Mouse (Mus musculus): ENCODE measurements around the gene Asic2. TPM values are rescaled to one million over a fixed set of nuclear protein-coding genes. Genes with fewer than 3 reads are reported as not detected.
A peak's percentile ranks its signal among the peaks of the same experiment; 100 is the strongest.

The Asic2 gene
- polyA plus RNA-seq, 1 experiment from 2014 or later, result 0.77 TPM

GRCm38 (mm10) chr11:81602971-81603370 is 365.3 kb downstream of the Asic2 start:
- Histone ChIP-seq H3K27me3 (ENCODE audit: insufficient read depth, poor library complexity, severe bottlenecking) (no peaks in the 10 kb centered on the region), H3K27ac (no peak overlapping the region), H3K4me1 (no peaks in the 10 kb centered on the region), H3K9me3 (no peaks in the 10 kb centered on the region), H3K4me3 (no peak overlapping the region), H3K36me3 (no peaks in the 10 kb centered on the region)
- peak; percentile 51 for DNase-seq (ENCODE audit: low spot score)
- WGBS, result 70% methylated on average over 4 of the region's 4 CpGs

DNA sequence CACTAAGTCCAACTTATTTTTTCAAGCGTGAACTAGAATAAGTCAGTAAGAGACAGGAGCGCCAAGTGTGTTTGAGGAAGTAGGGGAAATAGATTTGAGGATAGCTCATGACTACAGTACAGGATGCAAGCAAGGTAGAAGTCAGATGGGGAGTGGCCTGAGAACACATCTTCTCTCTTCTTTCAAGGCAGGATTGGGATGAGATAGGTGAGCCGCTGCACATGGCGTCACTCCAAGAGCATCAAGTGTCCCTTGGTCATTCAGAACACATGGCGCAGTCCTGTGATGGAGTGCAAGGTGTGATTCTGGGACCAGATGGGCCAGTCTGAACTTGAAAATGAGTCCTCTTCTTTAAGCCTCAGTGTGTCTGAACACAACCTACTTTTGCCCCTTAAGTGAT is 366.5 kb downstream of the Asic2 start:
- Histone ChIP-seq H3K9me3 (no peaks in the 10 kb centered on the region), H3K4me3 (no peak overlapping the region), H3K4me1 (no peaks in the 10 kb centered on the region), H3K27me3 (ENCODE audit: insufficient read depth, poor library complexity, severe bottlenecking) (no peaks in the 10 kb centered on the region), H3K36me3 (no peaks in the 10 kb centered on the region), H3K27ac (no peak overlapping the region)
- 91% methylated on average over 5 of the region's 5 CpGs for WGBS
- DNase-seq (ENCODE audit: low spot score), result peak; percentile 36

GRCm38 (mm10) chr11:81597601-81598000 is 370.7 kb downstream of the Asic2 start:
- H3K4me3 ChIP-seq, result no peak overlapping the region
- H3K27ac ChIP-seq, result no peak overlapping the region
- WGBS, result 83% methylated on average over 5 of the region's 5 CpGs
- H3K27me3 ChIP-seq (ENCODE audit: insufficient read depth, poor library complexity, severe bottlenecking), result no peaks in the 10 kb centered on the region
- peaks cover 14% of the 10 kb centered on the region; the same call in 1 of the 2 replicates for H3K4me1 ChIP-seq
- no peak for DNase-seq (ENCODE audit: low spot score)
- H3K9me3 ChIP-seq, result no peaks in the 10 kb centered on the region
- H3K36me3 ChIP-seq, result no peaks in the 10 kb centered on the region

DNA sequence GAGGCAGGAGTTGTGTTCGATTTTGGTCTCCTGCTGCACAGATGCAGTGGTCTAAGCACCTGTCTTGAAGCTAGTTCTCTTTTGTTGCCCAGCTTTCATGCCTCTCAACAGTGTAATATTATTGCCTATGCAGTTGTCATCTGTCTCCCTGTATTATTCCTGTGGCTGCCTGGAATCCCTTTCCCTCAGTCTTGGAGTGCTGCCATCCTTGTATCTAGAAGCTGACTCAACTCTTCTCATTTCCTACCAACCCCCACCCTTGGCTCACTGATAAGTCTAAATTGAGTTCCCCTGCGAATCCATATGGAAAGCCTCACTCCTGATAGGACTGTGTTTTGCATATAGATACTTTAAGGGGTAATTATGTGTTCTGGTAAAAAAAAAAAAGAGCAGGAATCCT is 373.0 kb downstream of the Asic2 start:
- DNase-seq (ENCODE audit: low spot score), result no peak
- Histone ChIP-seq H3K4me3 (no peak overlapping the region), H3K4me1 (peaks cover 14% of the 10 kb centered on the region; the same call in 1 of the 2 replicates), H3K27me3 (ENCODE audit: insufficient read depth, poor library complexity, severe bottlenecking) (no peaks in the 10 kb centered on the region), H3K9me3 (no peaks in the 10 kb centered on the region), H3K36me3 (no peaks in the 10 kb centered on the region), H3K27ac (no peak overlapping the region)
- WGBS, result 54% methylated on average over 2 of the region's 2 CpGs

DNA sequence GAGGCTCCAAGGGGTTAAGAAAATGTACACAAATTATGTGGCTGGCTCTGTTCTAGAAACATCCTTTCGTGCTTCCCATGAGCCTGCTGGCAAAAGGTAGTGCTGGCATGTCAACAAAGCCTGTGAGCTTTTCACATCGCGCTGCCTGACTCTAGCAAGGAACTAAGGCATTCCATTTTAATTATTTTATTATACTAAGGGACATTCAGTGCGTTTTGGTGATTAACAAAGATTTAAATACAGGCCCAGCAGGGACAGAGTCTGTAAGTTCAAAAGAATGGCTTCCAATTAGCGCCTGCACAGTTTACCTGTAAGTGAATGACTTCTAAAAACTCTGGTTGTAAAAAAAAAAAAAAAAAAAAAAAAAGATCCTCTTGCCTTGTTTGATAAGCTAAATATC is 375.5 kb downstream of the Asic2 start:
- no peaks in the 10 kb centered on the region for H3K27me3 ChIP-seq (ENCODE audit: insufficient read depth, poor library complexity, severe bottlenecking)
- H3K27ac ChIP-seq, result no peak overlapping the region
- H3K4me1 ChIP-seq, result peaks cover 24% of the 10 kb centered on the region
- no peaks in the 10 kb centered on the region for H3K9me3 ChIP-seq
- no peak overlapping the region for H3K4me3 ChIP-seq
- H3K36me3 ChIP-seq, result no peaks in the 10 kb centered on the region
- 66% methylated on average over 5 of the region's 5 CpGs for WGBS
- DNase-seq (ENCODE audit: low spot score), result no peak

GRCm38 (mm10) chr11:81590911-81591310 is 377.3 kb downstream of the Asic2 start:
- Histone ChIP-seq H3K27ac (no peak overlapping the region), H3K9me3 (no peaks in the 10 kb centered on the region), H3K27me3 (ENCODE audit: insufficient read depth, poor library complexity, severe bottlenecking) (no peaks in the 10 kb centered on the region), H3K4me3 (no peak overlapping the region), H3K4me1 (peaks cover 23% of the 10 kb centered on the region), H3K36me3 (no peaks in the 10 kb centered on the region)
- DNase-seq (ENCODE audit: low spot score), result no peak
- WGBS, result 68% methylated on average over 4 of the region's 4 CpGs

GRCm38 (mm10) chr11:81588630-81589029 is 379.6 kb downstream of the Asic2 start:
- no peak overlapping the region for H3K4me3 ChIP-seq
- 10% methylated on average over 10 of the region's 10 CpGs for WGBS

GRCm38 (mm10) chr11:81587942-81588341 is 380.3 kb downstream of the Asic2 start:
- WGBS, result 54% methylated on average over 17 of the region's 17 CpGs
- Histone ChIP-seq H3K27me3 (ENCODE audit: insufficient read depth, poor library complexity, severe bottlenecking) (no peaks in the 10 kb centered on the region), H3K9me3 (no peaks in the 10 kb centered on the region), H3K4me1 (peaks cover 10% of the 10 kb centered on the region; the same call in 1 of the 2 replicates), H3K4me3 (no peak overlapping the region), H3K27ac (no peak overlapping the region), H3K36me3 (no peaks in the 10 kb centered on the region)
- DNase-seq (ENCODE audit: low spot score), result no peak

More at GRCm38 (mm10) chr11:81588630-81589029, 379.6 kb downstream of the Asic2 start:
- Histone ChIP-seq H3K36me3 (no peaks in the 10 kb centered on the region), H3K27ac (no peak overlapping the region), H3K9me3 (no peaks in the 10 kb centered on the region), H3K4me1 (peaks cover 10% of the 10 kb centered on the region; the same call in 1 of the 2 replicates), H3K27me3 (ENCODE audit: insufficient read depth, poor library complexity, severe bottlenecking) (no peaks in the 10 kb centered on the region)
- peak; percentile 80 for DNase-seq (ENCODE audit: low spot score)

GRCm38 (mm10) chr11:81587114-81587513 is 381.1 kb downstream of the Asic2 start:
- Histone ChIP-seq H3K4me1 (peaks cover 10% of the 10 kb centered on the region; the same call in 1 of the 2 replicates), H3K4me3 (no peak overlapping the region), H3K27me3 (ENCODE audit: insufficient read depth, poor library complexity, severe bottlenecking) (no peaks in the 10 kb centered on the region), H3K9me3 (no peaks in the 10 kb centered on the region), H3K36me3 (no peaks in the 10 kb centered on the region), H3K27ac (no peak overlapping the region)
- DNase-seq (ENCODE audit: low spot score), result no peak
- WGBS, result 78% methylated on average over 9 of the region's 9 CpGs

- H3K4me1 ChIP-seq, result peaks cover 10% of the 10 kb centered on the region; the same call in 1 of the 2 replicates
- WGBS, result 88% methylated on average over 9 of the region's 9 CpGs
- no peak overlapping the region for H3K27ac ChIP-seq
- H3K9me3 ChIP-seq, result no peaks in the 10 kb centered on the region
- no peaks in the 10 kb centered on the region for H3K36me3 ChIP-seq
- no peak overlapping the region for H3K4me3 ChIP-seq
- DNase-seq (ENCODE audit: low spot score), result peak; percentile 54
- no peaks in the 10 kb centered on the region for H3K27me3 ChIP-seq (ENCODE audit: insufficient read depth, poor library complexity, severe bottlenecking)
Observed at GRCm38 (mm10) chr11:81584506-81584905, 383.8 kb downstream of the Asic2 start.

DNA sequence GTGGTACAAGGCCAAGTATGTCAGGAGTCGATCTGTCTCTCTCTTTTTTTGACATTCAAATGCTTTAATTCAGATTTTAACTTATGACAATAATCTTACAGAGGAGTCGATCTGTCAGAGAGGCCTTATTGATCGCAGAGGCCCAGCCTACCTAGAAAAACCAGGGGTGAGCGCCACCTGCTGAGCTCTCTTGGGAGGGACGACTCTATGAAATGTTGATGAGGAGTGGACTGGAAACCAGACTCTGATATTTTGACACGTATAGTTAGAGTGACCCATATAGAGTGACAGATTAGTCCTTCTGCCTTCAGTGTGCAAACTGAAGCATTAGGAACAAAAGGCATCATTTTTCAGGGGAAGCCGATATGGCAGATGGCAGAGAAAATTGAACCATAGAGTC is 385.1 kb downstream of the Asic2 start:
- Histone ChIP-seq H3K36me3 (no peaks in the 10 kb centered on the region), H3K27me3 (ENCODE audit: insufficient read depth, poor library complexity, severe bottlenecking) (no peaks in the 10 kb centered on the region), H3K4me3 (no peak overlapping the region), H3K9me3 (no peaks in the 10 kb centered on the region), H3K4me1 (peaks cover 4% of the 10 kb centered on the region; the same call in 1 of the 2 replicates), H3K27ac (no peak overlapping the region)
- 67% methylated on average over 7 of the region's 7 CpGs for WGBS
- DNase-seq (ENCODE audit: low spot score), result no peak

GRCm38 (mm10) chr11:81582161-81582560 is 386.1 kb downstream of the Asic2 start:
- Histone ChIP-seq H3K4me1 (no peaks in the 10 kb centered on the region), H3K4me3 (no peak overlapping the region), H3K27me3 (ENCODE audit: insufficient read depth, poor library complexity, severe bottlenecking) (no peaks in the 10 kb centered on the region), H3K36me3 (no peaks in the 10 kb centered on the region), H3K9me3 (no peaks in the 10 kb centered on the region), H3K27ac (no peak overlapping the region)
- WGBS, result 27% methylated on average over 5 of the region's 5 CpGs
- no peak for DNase-seq (ENCODE audit: low spot score)

GRCm38 (mm10) chr11:81579753-81580152 is 388.5 kb downstream of the Asic2 start:
- 44% methylated on average over 6 of the region's 6 CpGs for WGBS
- Histone ChIP-seq H3K4me1 (no peaks in the 10 kb centered on the region), H3K27me3 (ENCODE audit: insufficient read depth, poor library complexity, severe bottlenecking) (no peaks in the 10 kb centered on the region), H3K36me3 (no peaks in the 10 kb centered on the region), H3K9me3 (no peaks in the 10 kb centered on the region), H3K27ac (no peak overlapping the region), H3K4me3 (no peak overlapping the region)
- DNase-seq (ENCODE audit: low spot score), result no peak

DNA sequence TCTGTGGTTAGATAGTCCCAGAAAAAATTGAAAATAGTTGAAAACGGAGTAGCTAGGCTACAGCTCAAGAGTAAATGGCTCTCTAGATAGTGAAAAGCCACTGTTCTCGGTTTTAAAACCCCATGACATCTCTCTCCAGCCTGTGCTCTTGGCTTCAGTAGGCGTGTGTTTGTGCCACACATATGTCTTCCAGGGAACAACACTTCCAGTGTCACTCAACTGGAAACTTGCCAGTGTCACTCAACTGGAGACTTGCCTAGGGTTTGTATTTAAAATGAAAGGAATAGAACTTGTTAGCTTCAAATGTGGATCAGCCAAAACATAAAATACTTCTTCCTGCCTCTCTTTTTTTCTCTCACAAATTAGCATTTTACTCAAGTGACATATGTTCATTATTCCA is 397.9 kb downstream of the Asic2 start:
- H3K9me3 ChIP-seq, result no peaks in the 10 kb centered on the region
- H3K27ac ChIP-seq, result no peak overlapping the region
- H3K4me3 ChIP-seq, result no peak overlapping the region
- DNase-seq (ENCODE audit: low spot score), result no peak
- WGBS, result 72% methylated on average over 3 of the region's 3 CpGs
- H3K4me1 ChIP-seq, result no peaks in the 10 kb centered on the region
- H3K36me3 ChIP-seq, result no peaks in the 10 kb centered on the region
- no peaks in the 10 kb centered on the region for H3K27me3 ChIP-seq (ENCODE audit: insufficient read depth, poor library complexity, severe bottlenecking)
